Mouse (Mus musculus) limb, embryonic 14.5 days (tissue): ENCODE measurements around the gene Tmprss6. TPM values are rescaled to one million over a fixed set of nuclear protein-coding genes. Genes with fewer than 3 reads are reported as not detected.

Experiments used
- ATAC-seq: fragments of 200-750 bp; cut with Nextera tagmentation; 2 replicates; pipeline ENCODE4 v1.8.0; 2017; ENCODE audit warnings: low read depth, moderate number of reproducible peaks, moderate TSS enrichment; ENCODE audit not compliant: low FRiP score
- DNase-seq: peaks from one replicate; pipeline ENCODE4 v3.0.0-alpha.2; 2015; ENCODE audit warnings: low spot score
- H3K27ac ChIP-seq: fragments of 300-500 bp; sonication (generic); replicated peaks from 2 replicates; pipeline ENCODE4 v1.5.1; 2014; ENCODE audit warnings: low read depth, mild to moderate bottlenecking, low read length, moderate library complexity, mixed read lengths
- H3K27me3 ChIP-seq: fragments of 300-500 bp; sonication (generic); 2 replicates; pipeline ENCODE4 v1.6.1; 2014; ENCODE audit warnings: low read length, mixed read lengths; ENCODE audit not compliant: control insufficient read depth, insufficient read depth
- H3K36me3 ChIP-seq: fragments of 300-500 bp; sonication (generic); 2 replicates; pipeline ENCODE4 v1.6.1; 2014; ENCODE audit warnings: mild to moderate bottlenecking, low read length, moderate library complexity, mixed read lengths; ENCODE audit not compliant: control insufficient read depth, insufficient read depth
- H3K4me1 ChIP-seq: fragments of 300-500 bp; sonication (generic); 2 replicates; pipeline ENCODE4 v1.6.1; 2014; ENCODE audit warnings: antibody characterized with exemption, low read length, mixed read lengths; ENCODE audit not compliant: control insufficient read depth, insufficient read depth
- H3K4me2 ChIP-seq: fragments of 300-500 bp; sonication (generic); replicated peaks from 2 replicates; pipeline ENCODE4 v1.6.1; 2014; ENCODE audit warnings: low read depth, mild to moderate bottlenecking, low read length, moderate library complexity; ENCODE audit not compliant: severe bottlenecking
- H3K4me3 ChIP-seq: fragments of 300-500 bp; sonication (generic); replicated peaks from 2 replicates; pipeline ENCODE4 v1.5.1; 2014; ENCODE audit warnings: low read length
- H3K9ac ChIP-seq: fragments of 300-500 bp; sonication (generic); 2 replicates; pipeline ENCODE4 v1.6.1; 2014; ENCODE audit warnings: mild to moderate bottlenecking, low read depth, low read length, moderate library complexity; ENCODE audit not compliant: severe bottlenecking
- H3K9me3 ChIP-seq: fragments of 300-500 bp; sonication (generic); 2 replicates; pipeline ENCODE4 v1.6.1; 2016; ENCODE audit warnings: low read length; ENCODE audit not compliant: control insufficient read depth
- POLR2A ChIP-seq: fragments of 200-500 bp; IDR thresholded peaks from 2 replicates; pipeline ENCODE4 v1.8.0; 2012; ENCODE audit warnings: inconsistent platforms, mild to moderate bottlenecking, moderate library complexity, borderline replicate concordance; ENCODE audit not compliant: insufficient read depth, insufficient read length; ENCODE audit errors: extremely low read depth
- WGBS: fragments of 180-500 bp; shearing (Covaris S2); extraction: QIAGEN DNeasy Blood & Tissue Kit; methylation state at CpG from one replicate; pipeline ENCODE4 v1.1.7; 2014; 5-methylcytosine and 5-hydroxymethylcytosine counted together
- polyA plus RNA-seq, 2 experiments: library from polyadenylated mRNA; depleted of rRNA in 1 of 2; stranded (reverse) in 1 of 2; unstranded in 1 of 2; fragments of >200 nt; fragmentation: Nextera tagmentation in 1 of 2; extraction: Ambion mirVana in 1 of 2; gene quantifications; 2 replicates each; pipeline versions ENCODE4 v1.2.1 to v1.2.3; 2012 to 2014

The Tmprss6 gene
- polyA plus RNA-seq, 2 experiments: 0.05 to 0.58 TPM

GRCm38 (mm10) chr15:78428391-78429138 is 39.9 kb downstream of the Tmprss6 start, which contains the start of gene Kctd17:
Kctd17 (plus strand) TSS chr15:78428564.
- Histone ChIP-seq H3K9me3 (no peaks in the 10 kb centered on the region), H3K27ac (0 out of 2 replicates have a peak within 1 kb of the TSS, but pooled peaks have one; percentile 19), H3K36me3 (peaks cover 26% of the 10 kb centered on the region), H3K9ac (peak within 1 kb of the TSS; percentile 73), H3K4me2 (peak within 1 kb of the TSS; percentile 69), H3K27me3 (no peaks in the 10 kb centered on the region), H3K4me1 (peaks cover 8% of the 10 kb centered on the region), H3K4me3 (peak within 1 kb of the TSS; percentile 72)
- ATAC-seq (peak; percentile 89), DNase-seq (peak; percentile 71)
- 1% methylated on average over 41 of the region's 52 CpGs for WGBS
- TF ChIP-seq POLR2A: peak; percentile 64; the same call in 1 of the 2 replicates

- TF ChIP-seq POLR2A: no peak
- H3K27ac ChIP-seq: no peak overlapping the region
- H3K9me3 ChIP-seq: no peaks in the 10 kb centered on the region
- H3K4me1 ChIP-seq: peaks cover 8% of the 10 kb centered on the region
- no peak for DNase-seq
- no peak for ATAC-seq
- no peak overlapping the region for H3K4me2 ChIP-seq
- no peaks in the 10 kb centered on the region for H3K27me3 ChIP-seq
- whole genome bisulfite sequencing: 58% methylated on average over 4 of the region's 4 CpGs
- H3K9ac ChIP-seq: no peak overlapping the region
- H3K4me3 ChIP-seq: no peak overlapping the region
- peaks cover 3% of the 10 kb centered on the region; the same call in 1 of the 2 replicates for H3K36me3 ChIP-seq
Measured at GRCm38 (mm10) chr15:78425230-78425629, 43.2 kb downstream of the Tmprss6 start.

- Histone ChIP-seq H3K27ac (no peak overlapping the region), H3K9ac (no peak overlapping the region), H3K27me3 (no peaks in the 10 kb centered on the region), H3K36me3 (no peaks in the 10 kb centered on the region), H3K4me1 (peaks cover 3% of the 10 kb centered on the region; the same call in 1 of the 2 replicates), H3K9me3 (no peaks in the 10 kb centered on the region), H3K4me2 (no peak overlapping the region), H3K4me3 (no peak overlapping the region)
- 19% methylated on average over 11 of the region's 11 CpGs for WGBS
- no peak for TF ChIP-seq POLR2A
- DNase-seq (no peak), ATAC-seq (no peak)
Measured at GRCm38 (mm10) chr15:78424507-78424906, 43.9 kb downstream of the Tmprss6 start.

GRCm38 (mm10) chr15:78422046-78422956 is 46.1 kb downstream of the Tmprss6 start:
- DNase-seq (peak; percentile 78), ATAC-seq (no peak; the same call in 1 of the 2 replicates)
- H3K9me3 ChIP-seq: no peaks in the 10 kb centered on the region
- H3K4me2 ChIP-seq: no peak overlapping the region
- no peaks in the 10 kb centered on the region for H3K27me3 ChIP-seq
- H3K36me3 ChIP-seq: no peaks in the 10 kb centered on the region
- no peak overlapping the region for H3K4me3 ChIP-seq
- WGBS: 15% methylated on average over 16 of the region's 16 CpGs
- H3K27ac ChIP-seq: no peak overlapping the region
- H3K9ac ChIP-seq: no peak overlapping the region
- H3K4me1 ChIP-seq: no peaks in the 10 kb centered on the region
- no peak for TF ChIP-seq POLR2A

DNA sequence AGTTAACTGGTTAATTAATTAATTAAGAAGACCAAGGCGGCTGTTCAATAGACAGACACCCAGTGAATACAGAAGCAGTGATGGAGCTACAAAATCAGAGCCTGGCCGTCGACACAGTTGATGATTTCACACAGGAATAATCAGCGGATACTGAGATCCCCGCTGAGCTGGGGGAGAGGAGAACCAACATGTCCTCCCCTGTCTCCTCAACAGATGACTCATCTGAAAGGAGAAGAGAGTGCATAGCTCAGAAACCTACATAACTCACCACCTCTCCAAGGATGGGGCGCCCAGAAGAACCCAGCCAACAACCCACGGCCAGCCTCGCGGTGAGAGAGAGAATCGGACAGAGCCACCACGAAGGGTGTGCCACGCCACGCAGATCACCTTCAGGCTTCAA is 48.0 kb downstream of the Tmprss6 start:
- H3K27ac ChIP-seq: no peak overlapping the region
- no peaks in the 10 kb centered on the region for H3K9me3 ChIP-seq
- no peaks in the 10 kb centered on the region for H3K36me3 ChIP-seq
- no peak overlapping the region for H3K9ac ChIP-seq
- no peak for TF ChIP-seq POLR2A
- DNase-seq (no peak), ATAC-seq (no peak)
- no peak overlapping the region for H3K4me2 ChIP-seq
- 79% methylated on average over 13 of the region's 13 CpGs for WGBS
- no peaks in the 10 kb centered on the region for H3K27me3 ChIP-seq
- H3K4me3 ChIP-seq: no peak overlapping the region
- no peaks in the 10 kb centered on the region for H3K4me1 ChIP-seq
